Mouse (Mus musculus): ENCODE measurements around the gene Gm49711. TPM values are rescaled to one million over a fixed set of nuclear protein-coding genes. Genes with fewer than 3 reads are reported as not detected.

The Gm49711 gene
- total RNA-seq, 2 experiments from 2014 or later, result 0.40 TPM; not detected in 1

- DNase-seq (ENCODE audit: low spot score in 2 of 2), result no peak
- intact Hi-C loops (cut with DNase I), result no loop called here
Observed at GRCm38 (mm10) chr16:92215599-92216390, 157.7 kb downstream of the Gm49711 start.

DNA sequence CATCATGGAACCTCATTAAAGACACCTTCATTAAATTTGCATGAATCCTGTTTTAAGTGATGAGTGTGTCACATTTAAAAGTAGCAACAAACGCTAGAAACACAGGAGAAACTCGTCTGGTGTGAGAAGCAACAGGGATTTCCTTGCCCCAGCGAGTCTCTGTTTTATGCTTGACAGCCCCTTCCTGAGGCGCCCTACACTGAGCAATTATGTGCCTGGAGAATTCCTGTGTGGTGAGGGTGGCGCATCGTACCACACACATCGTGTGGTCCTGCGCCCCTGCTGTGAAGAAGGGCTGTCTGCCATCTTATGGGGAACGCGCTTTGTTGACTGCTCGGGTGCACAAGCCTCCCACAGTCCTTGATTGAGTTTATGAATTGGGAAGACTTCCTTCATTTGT, 162.6 kb downstream of the Gm49711 start:
- intact Hi-C loops (cut with DNase I), result no loop called here
- no peak for DNase-seq (ENCODE audit: low spot score in 2 of 2)

- intact Hi-C loops (cut with DNase I), result no loop called here
- DNase-seq (ENCODE audit: low spot score in 2 of 2), result no peak
Observed at GRCm38 (mm10) chr16:92228332-92228919, 170.3 kb downstream of the Gm49711 start.

DNA sequence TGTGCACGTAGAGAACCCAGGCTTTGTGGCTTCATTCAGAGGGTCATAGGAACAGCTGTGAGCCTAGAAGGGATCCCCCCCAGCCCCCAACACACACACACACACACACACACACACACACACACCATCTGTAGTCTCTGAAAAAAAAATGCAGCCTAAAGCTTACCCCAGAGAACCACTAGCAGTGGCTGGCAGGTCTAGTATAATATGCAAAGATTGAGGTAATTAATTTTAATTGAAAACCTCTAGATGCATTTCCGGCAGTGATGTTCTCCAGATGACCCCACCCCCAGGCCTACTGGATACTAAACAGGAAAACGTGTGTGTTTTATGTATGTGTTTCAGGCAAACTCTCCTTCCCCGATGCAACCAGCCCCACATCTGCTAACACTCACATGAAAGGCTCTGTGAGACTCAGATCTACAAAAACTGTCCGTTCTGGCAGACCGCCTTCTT, 172.4 kb downstream of the Gm49711 start:
- intact Hi-C loops (cut with DNase I), result no loop called here
- DNase-seq (ENCODE audit: low spot score in 2 of 2), result no peak

- DNase-seq (ENCODE audit: low spot score in 2 of 2), result no peak
- intact Hi-C loops (cut with DNase I), result no loop called here
Observed at GRCm38 (mm10) chr16:92234530-92234929, 176.4 kb downstream of the Gm49711 start.

- no peak for DNase-seq (ENCODE audit: low spot score in 2 of 2)
- intact Hi-C loops (cut with DNase I), result no loop called here
Observed at GRCm38 (mm10) chr16:92235222-92235621, 177.1 kb downstream of the Gm49711 start.

Other genes with a start within 250 kb of the Gm49711 start
- 10 to 100 TPM; 49.0 to 50.6 TPM for gene Mrps6, start within 50 bp of the Gm49711 start, total RNA-seq (2021)
- gene Slc5a3, start within 50 bp of the Gm49711 start, total RNA-seq (2021), result 10 to 100 TPM; 13.8 to 15.1 TPM
- gene Kcne2, start 234.1 kb downstream of the Gm49711 start, total RNA-seq (2021), result under 1 TPM; 0.42 to 0.66 TPM
- 10 to 100 TPM; 13.4 to 15.3 TPM for gene Smim11, start 243.0 kb downstream of the Gm49711 start, total RNA-seq (2021)